Mouse (Mus musculus) liver, embryonic 16.5 days (tissue): ENCODE measurements around the gene Fcgr3. TPM values are rescaled to one million over a fixed set of nuclear protein-coding genes. Genes with fewer than 3 reads are reported as not detected.

Experiments used
- microRNA-seq: library from miRNA; unstranded; fragments of <30 nt; microRNA quantifications from one replicate; pipeline ENCODE4, GENCODE M21; 2016
- polyA plus RNA-seq: library from polyadenylated mRNA; unstranded; fragments of >200 nt; fragmentation: Nextera tagmentation; extraction: Ambion mirVana; gene quantifications from 2 replicates; pipeline ENCODE4 v1.2.1, GENCODE M21; 2015

The Fcgr3 gene
- polyA plus RNA-seq, 1 experiment from 2014 or later = 30.3 TPM

Small RNA genes within 50 kb of the gene (microRNA-seq; reads per million reads assigned to microRNA genes)
- gene Gm27552 (not detected), gene Gm27844 (not detected), gene Mir6546 (12.6 reads per million, percentile 31 among the genes with 10 or more reads in this experiment)

Other genes with a start within 250 kb of the Fcgr3 start
- 6.4 and 6.9 TPM in 2 replicates for gene Atf6, start 197.2 kb downstream of the Fcgr3 start, polyA plus RNA-seq
- 0.42 and 0.44 TPM in 2 replicates for gene Gm26620, start 179.9 kb downstream of the Fcgr3 start, polyA plus RNA-seq
- gene Dusp12, start 179.4 kb downstream of the Fcgr3 start, polyA plus RNA-seq = 20.5 and 21.4 TPM in 2 replicates
- gene Fcrlb, start 152.0 kb downstream of the Fcgr3 start, polyA plus RNA-seq = 0.06 and 0.07 TPM in 2 replicates
- 0.67 and 1.3 TPM in 2 replicates for gene Fcrla, start 137.4 kb downstream of the Fcgr3 start, polyA plus RNA-seq
- gene Fcgr2b, start 88.4 kb downstream of the Fcgr3 start, polyA plus RNA-seq = 6.1 and 6.7 TPM in 2 replicates
- 4.1 and 4.3 TPM in 2 replicates for gene Fcgr4, start 46.0 kb downstream of the Fcgr3 start, polyA plus RNA-seq
- 1.8 and 2.1 TPM in 2 replicates for gene Cfap126, start 49.0 kb upstream of the Fcgr3 start, polyA plus RNA-seq
- gene Sdhc, start 85.7 kb upstream of the Fcgr3 start, polyA plus RNA-seq = 137 and 164 TPM in 2 replicates
- 0.04 TPM in 1 of 2 replicates, not detected in the other for gene Mpz, start 85.8 kb upstream of the Fcgr3 start, polyA plus RNA-seq
- gene Pcp4l1, start 131.3 kb upstream of the Fcgr3 start, polyA plus RNA-seq = 2.5 and 2.6 TPM in 2 replicates
- 2.2 and 2.4 TPM in 2 replicates for gene Nr1i3, start 149.0 kb upstream of the Fcgr3 start, polyA plus RNA-seq
- gene Tomm40l, start 157.6 kb upstream of the Fcgr3 start, polyA plus RNA-seq = 11.8 and 14.9 TPM in 2 replicates
- gene Apoa2, start 160.1 kb upstream of the Fcgr3 start, polyA plus RNA-seq = 8,709 and 8,864 TPM in 2 replicates
- 111 and 128 TPM in 2 replicates for gene Fcer1g, start 169.4 kb upstream of the Fcgr3 start, polyA plus RNA-seq
- gene Adamts4, start 185.5 kb upstream of the Fcgr3 start, polyA plus RNA-seq = 0.48 and 0.64 TPM in 2 replicates
- gene Ndufs2, start 186.5 kb upstream of the Fcgr3 start, polyA plus RNA-seq = 138 and 143 TPM in 2 replicates
- 22.6 and 23.2 TPM in 2 replicates for gene B4galt3, start 205.4 kb upstream of the Fcgr3 start, polyA plus RNA-seq
- 205 and 206 TPM in 2 replicates for gene Ppox, start 216.3 kb upstream of the Fcgr3 start, polyA plus RNA-seq
- 23.1 and 25.3 TPM in 2 replicates for gene Usp21, start 223.1 kb upstream of the Fcgr3 start, polyA plus RNA-seq
- 40.3 and 45.2 TPM in 2 replicates for gene Ufc1, start 230.1 kb upstream of the Fcgr3 start, polyA plus RNA-seq